Mouse (Mus musculus) splenic B cell, adult 2 months (primary cell): ENCODE data around the gene Ube4a.
"Not testable (repeated sequence)": the region's sequence is repeated elsewhere in the genome, so short reads cannot be mapped to it uniquely, and the experiment has no call there.

Experiments used
- DNase-seq: peaks from one replicate; pipeline ENCODE4 v3.0.0-alpha.2; 2011; ENCODE audit warnings: low read depth, low spot score
- H3K27me3 ChIP-seq: 2 replicates; pipeline ENCODE4 v1.6.1; 2012; ENCODE audit warnings: mild to moderate bottlenecking, low read length, moderate library complexity, mixed read lengths; ENCODE audit not compliant: control insufficient read depth, poor library complexity, insufficient read depth, severe bottlenecking
- H3K36me3 ChIP-seq: 2 replicates; pipeline ENCODE4 v1.6.1; 2012; ENCODE audit warnings: mild to moderate bottlenecking, low read length, moderate library complexity, mixed read lengths; ENCODE audit not compliant: control insufficient read depth, poor library complexity, insufficient read depth, severe bottlenecking

Ube4a gene

GRCm38 (mm10) chr9:44991821-44992220, 26.4 kb upstream of the Ube4a start:
- no peaks in the 10 kb centered on the region for H3K36me3 ChIP-seq
- H3K27me3 ChIP-seq: no peaks in the 10 kb centered on the region
- DNase-seq: no peak

GRCm38 (mm10) chr9:44986976-44987375, 21.6 kb upstream of the Ube4a start:
- H3K27me3 ChIP-seq: no peaks in the 10 kb centered on the region
- peak; percentile 59 for DNase-seq
- no peaks in the 10 kb centered on the region for H3K36me3 ChIP-seq

GRCm38 (mm10) chr9:44986242-44986781, 20.9 kb upstream of the Ube4a start:
- DNase-seq: peak; percentile 96
- no peaks in the 10 kb centered on the region for H3K36me3 ChIP-seq
- no peaks in the 10 kb centered on the region for H3K27me3 ChIP-seq

GRCm38 (mm10) chr9:44985721-44986161, 20.3 kb upstream of the Ube4a start:
- peak; percentile 7 for DNase-seq

GRCm38 (mm10) chr9:44983001-44983400, 17.6 kb upstream of the Ube4a start:
- no peaks in the 10 kb centered on the region for H3K36me3 ChIP-seq
- no peak for DNase-seq
- no peaks in the 10 kb centered on the region for H3K27me3 ChIP-seq

More at GRCm38 (mm10) chr9:44985721-44986161, 20.3 kb upstream of the Ube4a start:
- no peaks in the 10 kb centered on the region for H3K36me3 ChIP-seq
- H3K27me3 ChIP-seq: no peaks in the 10 kb centered on the region

GRCm38 (mm10) chr9:44982531-44982930, 17.1 kb upstream of the Ube4a start:
- no peaks in the 10 kb centered on the region for H3K27me3 ChIP-seq
- H3K36me3 ChIP-seq: no peaks in the 10 kb centered on the region
- DNase-seq: no peak

- H3K27me3 ChIP-seq: no peaks in the 10 kb centered on the region
- no peaks in the 10 kb centered on the region for H3K36me3 ChIP-seq
- no peak for DNase-seq
Measured at GRCm38 (mm10) chr9:44982081-44982480, 16.7 kb upstream of the Ube4a start.

GRCm38 (mm10) chr9:44981676-44982075, 16.3 kb upstream of the Ube4a start, which contains the start of gene Cd3d:
Cd3d (plus strand) TSS chr9:44981786.
- Histone ChIP-seq H3K27me3 (no peaks in the 10 kb centered on the region), H3K36me3 (no peaks in the 10 kb centered on the region)
- no peak for DNase-seq

- H3K27me3 ChIP-seq: no peaks in the 10 kb centered on the region
- no peak for DNase-seq
- H3K36me3 ChIP-seq: no peaks in the 10 kb centered on the region
Measured at GRCm38 (mm10) chr9:44981104-44981503, 15.7 kb upstream of the Ube4a start.

GRCm38 (mm10) chr9:44980242-44980641, 14.8 kb upstream of the Ube4a start, which contains the start of gene Cd3g:
Cd3g (minus strand) TSS chr9:44980431.
- H3K36me3 ChIP-seq: no peaks in the 10 kb centered on the region
- no peaks in the 10 kb centered on the region for H3K27me3 ChIP-seq
- DNase-seq: no peak

GRCm38 (mm10) chr9:44979806-44980205, 14.4 kb upstream of the Ube4a start:
- no peak for DNase-seq
- H3K36me3 ChIP-seq: no peaks in the 10 kb centered on the region
- H3K27me3 ChIP-seq: no peaks in the 10 kb centered on the region

- H3K27me3 ChIP-seq: no peaks in the 10 kb centered on the region
- no peak for DNase-seq
- no peaks in the 10 kb centered on the region for H3K36me3 ChIP-seq
Measured at GRCm38 (mm10) chr9:44977813-44978212, 12.4 kb upstream of the Ube4a start.

- DNase-seq: peak; percentile 48
- Histone ChIP-seq H3K27me3 (no peaks in the 10 kb centered on the region), H3K36me3 (no peaks in the 10 kb centered on the region)
Measured at GRCm38 (mm10) chr9:44969450-44969849, 4.0 kb upstream of the Ube4a start.

GRCm38 (mm10) chr9:44967763-44968162, 2.4 kb upstream of the Ube4a start:
- H3K36me3 ChIP-seq, DNase-seq, H3K27me3 ChIP-seq: not testable (repeated sequence)

GRCm38 (mm10) chr9:44966815-44967242, 1.4 kb upstream of the Ube4a start:
- no peaks in the 10 kb centered on the region for H3K27me3 ChIP-seq
- H3K36me3 ChIP-seq: no peaks in the 10 kb centered on the region
- peak; percentile 85 for DNase-seq
